Mouse (Mus musculus): ENCODE data around the gene Gm5617. TPM values are rescaled to one million over a fixed set of nuclear protein-coding genes. Genes with fewer than 3 reads are reported as not detected.
A peak's percentile ranks its signal among the peaks of the same experiment; 100 is the strongest.
"Not testable (repeated sequence)": the region's sequence is repeated elsewhere in the genome, so short reads cannot be mapped to it uniquely, and the experiment has no call there.

Gene Gm5617
- total RNA-seq, 2 experiments from 2014 or later: 13.8 to 24.5 TPM

DNA sequence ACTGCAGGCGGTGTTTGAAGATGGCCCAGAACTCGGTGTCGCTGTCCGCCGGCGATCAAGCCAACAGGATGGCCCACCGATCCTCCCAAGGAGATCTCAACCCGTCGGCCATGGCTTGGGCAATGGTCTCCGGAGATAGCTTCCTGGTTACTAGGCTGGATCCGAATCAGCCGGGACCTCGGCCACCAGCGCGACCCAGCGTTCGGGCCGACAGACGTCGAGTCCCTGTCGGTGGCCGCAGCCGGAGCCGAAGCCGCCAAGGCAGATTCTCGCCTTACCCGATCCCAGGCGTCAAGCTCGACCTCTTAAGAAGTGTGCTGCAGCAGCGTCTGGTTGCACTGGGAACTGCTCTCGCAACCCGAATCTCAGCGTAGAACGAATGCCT is 298 bp downstream of the Gm5617 start:
- DNase-seq (ENCODE audit: low spot score in 2 of 2): peak in 1 of 2 experiments; percentile 29

DNA sequence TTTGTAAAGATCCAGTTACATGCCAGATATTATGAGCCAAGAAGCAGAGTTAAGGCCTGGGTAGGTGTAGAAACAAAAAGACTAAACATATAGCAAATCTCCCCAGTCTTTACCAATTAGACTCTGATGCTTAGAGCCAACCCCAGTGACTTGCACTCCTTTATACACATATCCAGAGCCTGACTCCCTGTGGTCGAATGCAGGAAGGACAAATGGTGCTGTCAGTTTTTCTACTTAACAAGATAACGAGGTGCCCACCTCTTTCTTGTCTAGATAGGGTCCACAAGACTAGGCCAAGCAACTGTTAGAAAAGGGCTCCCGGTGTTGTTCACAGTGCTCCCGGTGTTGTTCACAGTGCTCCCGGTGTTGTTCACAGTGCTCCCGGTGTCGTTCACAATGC is 6.0 kb downstream of the Gm5617 start:
- no peak for DNase-seq (ENCODE audit: low spot score in 2 of 2)

DNA sequence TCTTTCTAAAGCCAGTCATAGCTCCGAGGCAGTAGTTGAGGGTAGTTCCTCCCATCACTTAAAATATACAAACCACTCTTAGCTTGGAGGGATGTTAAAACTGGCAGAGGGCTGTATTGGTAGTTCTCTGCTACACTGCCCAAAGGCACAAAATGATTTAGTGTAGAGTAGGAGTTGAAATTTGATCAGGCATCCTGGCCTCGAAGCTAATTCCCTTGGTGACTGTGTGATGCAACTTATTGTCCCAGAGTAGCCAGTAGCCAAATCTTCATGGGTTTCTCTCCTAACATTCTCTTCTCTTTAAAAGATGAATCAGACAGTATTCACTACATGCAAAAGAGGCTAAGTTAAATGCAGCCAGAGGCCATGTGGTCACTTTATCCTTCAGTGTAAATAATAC is 7.8 kb downstream of the Gm5617 start:
- DNase-seq (ENCODE audit: low spot score in 2 of 2): no peak

DNA sequence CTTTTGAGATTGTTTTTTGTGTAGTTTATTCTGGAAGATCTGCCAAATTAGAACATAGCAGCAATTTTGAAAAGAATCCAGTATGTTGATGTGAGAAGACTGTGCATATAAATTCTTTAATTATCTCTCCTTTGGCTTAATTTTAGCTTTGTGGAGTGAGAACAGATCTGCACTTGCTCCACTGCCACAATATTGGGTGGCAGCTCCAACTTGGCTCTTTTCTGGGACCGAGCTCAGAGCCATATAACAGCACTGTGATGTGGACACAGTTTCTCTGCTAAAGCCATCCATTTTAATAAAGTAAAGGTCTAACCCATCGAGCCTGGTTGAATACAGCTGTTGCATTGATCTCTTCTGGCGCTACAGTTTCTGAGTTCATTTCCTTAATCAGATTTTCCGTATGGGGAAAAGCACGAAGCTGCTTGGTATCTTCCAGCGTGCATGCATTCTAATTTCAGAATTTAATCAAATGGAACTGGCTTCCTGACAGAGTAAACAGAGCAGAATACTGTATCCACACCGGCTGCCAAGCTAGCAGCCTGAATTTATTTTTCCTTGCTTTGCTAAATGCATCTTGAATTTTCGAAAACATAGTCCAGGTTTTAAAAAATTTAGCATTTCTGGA is 9.6 kb downstream of the Gm5617 start:
- no peak for DNase-seq (ENCODE audit: low spot score in 2 of 2)

DNA sequence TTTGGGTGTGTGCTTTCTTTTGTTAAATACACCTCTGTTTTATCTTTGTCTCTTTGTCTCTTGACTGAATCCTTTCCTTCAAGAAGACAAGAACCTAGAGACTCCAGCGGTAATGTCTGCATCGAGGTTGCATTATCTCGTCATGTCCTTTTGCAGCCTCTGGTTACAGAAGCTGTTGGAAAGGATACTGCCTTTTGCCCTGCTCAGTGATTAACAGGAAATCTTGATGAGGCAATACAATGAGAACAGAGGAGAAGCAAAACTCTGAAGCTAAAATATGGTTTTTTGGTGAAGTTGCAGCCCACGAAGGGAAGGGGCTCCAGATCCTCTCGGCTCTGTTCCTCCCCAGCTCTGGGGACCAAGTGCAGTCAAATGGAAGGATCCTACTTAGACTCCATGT is 14.9 kb downstream of the Gm5617 start:
- DNase-seq (ENCODE audit: low spot score in 2 of 2): no peak

DNA sequence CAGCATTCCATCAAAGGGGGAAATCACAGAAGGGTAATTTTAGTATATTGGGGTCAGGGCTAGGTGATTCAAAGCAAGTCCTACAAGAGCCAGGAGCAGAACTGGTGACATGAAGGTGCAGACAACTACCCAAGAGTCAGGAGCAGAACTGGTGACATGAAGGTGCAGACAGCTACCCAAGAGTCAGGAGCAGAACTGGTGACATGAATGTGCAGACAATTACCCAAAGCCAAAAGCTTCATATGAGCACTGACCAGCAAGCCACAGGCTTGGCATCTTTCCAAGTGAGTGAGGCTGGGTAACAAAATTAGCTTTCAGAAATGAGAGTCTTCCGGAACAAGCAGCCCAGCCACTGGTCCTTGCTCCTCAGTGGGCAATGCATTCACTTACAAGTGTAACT is 20.1 kb downstream of the Gm5617 start:
- no peak for DNase-seq (ENCODE audit: low spot score in 2 of 2)

DNA sequence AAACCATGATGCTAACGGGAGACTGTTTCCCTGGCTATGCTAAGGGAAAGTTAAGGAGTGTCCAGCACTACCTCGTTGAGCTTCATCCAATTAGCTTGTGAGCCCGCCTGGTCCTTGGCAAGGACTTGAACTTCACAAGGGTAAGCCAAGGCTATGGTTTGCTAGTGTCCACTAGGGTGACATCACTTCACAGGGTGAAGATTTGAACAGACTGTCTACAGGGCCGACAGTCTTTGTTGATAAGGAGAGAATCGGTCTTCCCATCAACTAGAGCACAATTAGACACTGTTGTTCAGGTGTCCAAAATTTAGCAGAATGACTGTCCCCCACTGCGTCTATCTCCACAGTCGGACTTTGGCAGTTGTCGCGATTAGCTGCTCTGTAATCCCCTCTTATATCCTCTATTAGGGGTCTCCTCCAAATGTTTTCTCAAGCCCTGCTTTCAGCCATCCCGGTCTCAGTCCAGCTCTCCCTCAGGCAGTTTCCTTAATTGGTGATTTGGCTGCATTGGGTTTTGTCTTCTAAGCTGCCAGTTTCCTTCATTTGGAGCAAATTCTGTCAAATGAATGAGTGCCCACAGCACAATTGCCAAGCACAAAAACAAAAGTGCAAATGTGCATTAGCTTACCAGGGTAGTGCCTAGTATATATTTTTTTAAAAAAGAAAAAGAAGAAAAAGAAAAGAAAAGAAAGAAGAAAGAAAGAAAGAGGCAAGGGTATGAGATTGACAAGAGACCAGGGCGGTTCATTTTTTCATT is 21.6 kb downstream of the Gm5617 start:
- DNase-seq (ENCODE audit: low spot score in 2 of 2): no peak

DNA sequence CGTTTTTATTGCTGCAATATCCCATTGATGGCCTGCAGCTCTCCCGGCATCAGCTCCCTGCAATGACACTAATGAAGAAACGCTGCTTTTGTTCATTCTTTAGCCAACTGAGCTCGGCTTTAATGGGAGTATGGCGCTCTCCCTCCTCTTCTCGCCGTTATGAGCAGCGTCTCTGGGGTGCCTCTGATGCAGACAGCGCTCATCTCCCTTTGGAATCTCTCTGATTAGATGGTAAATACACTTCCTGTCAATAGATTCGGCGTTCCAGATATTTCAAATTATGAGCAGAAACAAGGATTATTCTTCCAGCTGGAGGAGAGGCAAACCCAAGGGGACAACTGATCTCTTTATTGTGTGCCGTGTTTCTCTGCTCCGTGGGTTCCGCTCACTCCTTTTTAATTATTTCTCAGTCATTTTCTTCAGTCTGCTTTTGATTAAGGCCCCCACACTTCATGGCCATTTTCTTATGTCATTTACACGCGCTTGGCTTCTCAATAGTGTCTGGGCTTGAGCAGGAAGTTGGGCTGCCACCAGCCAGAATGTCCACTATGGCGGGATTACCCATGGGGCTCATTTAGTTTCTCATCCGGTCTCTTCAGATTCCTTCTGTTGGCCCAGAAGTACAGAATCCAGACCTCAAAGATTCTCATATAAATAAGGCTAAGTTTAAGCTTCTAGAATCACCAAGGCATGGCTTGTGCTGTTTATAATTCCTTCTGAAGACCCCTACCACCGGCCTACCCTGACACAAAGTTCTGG is 22.3 kb downstream of the Gm5617 start:
- no peak for DNase-seq (ENCODE audit: low spot score in 2 of 2)

DNA sequence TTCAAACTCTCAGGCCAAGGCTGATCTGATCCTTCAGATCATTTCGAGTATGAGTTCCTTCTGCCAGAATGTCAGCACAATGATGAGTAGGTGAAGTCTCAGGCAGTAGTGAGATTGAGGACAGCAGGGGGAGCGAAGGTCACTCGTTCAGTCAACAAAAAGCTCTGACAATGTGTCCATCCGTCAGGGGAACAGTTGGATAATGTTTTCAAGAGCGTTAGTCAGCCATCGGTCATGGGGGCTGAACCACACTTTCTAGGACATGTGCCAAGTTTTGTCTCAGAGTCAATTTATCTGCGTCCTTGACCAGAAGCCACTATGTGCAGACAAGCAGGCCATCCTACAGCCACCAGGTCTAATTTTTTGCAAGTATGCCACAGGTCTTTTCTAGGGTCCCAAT is 25.2 kb downstream of the Gm5617 start:
- DNase-seq (ENCODE audit: low spot score in 2 of 2): not testable (repeated sequence)

DNA sequence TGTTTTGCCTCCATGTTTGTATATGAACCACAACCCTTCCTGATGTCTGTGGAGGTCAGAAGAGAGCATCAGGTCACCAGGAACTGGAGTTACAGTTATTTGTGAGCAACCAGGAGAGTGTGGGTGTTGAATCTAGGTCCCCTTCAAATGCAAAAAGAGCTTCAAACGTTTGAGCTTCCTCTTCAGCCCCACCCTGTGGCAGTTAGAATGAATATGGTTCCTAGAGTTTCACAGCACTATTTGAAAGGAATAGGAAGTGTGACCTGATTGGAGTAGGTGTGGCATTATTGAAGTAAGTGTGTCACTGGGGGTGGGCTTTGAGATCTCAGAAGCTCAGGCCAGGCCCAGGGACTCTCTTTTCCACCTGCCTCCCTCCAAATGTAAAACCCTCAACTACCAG is 30.3 kb downstream of the Gm5617 start:
- DNase-seq (ENCODE audit: low spot score in 2 of 2): no peak

DNA sequence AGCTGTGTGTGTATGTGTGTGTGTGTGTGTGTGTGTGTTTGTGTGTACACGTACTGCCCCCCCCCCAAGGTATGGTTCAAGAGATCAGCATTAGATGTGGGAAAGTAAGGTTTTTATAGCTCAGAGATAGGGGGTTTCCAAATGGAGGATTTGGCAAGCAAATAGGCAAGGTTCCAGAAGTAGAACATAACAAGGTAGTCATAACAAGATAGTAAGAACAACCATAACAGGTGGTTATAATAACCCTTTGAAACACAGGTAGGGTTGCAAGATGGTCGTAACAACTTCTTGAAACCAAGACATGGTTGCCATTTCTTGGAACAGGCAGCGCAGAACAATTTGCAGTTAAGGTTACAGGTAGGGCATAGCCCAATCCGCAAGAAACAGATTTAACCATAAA is 31.3 kb downstream of the Gm5617 start:
- DNase-seq (ENCODE audit: low spot score in 2 of 2): no peak

DNA sequence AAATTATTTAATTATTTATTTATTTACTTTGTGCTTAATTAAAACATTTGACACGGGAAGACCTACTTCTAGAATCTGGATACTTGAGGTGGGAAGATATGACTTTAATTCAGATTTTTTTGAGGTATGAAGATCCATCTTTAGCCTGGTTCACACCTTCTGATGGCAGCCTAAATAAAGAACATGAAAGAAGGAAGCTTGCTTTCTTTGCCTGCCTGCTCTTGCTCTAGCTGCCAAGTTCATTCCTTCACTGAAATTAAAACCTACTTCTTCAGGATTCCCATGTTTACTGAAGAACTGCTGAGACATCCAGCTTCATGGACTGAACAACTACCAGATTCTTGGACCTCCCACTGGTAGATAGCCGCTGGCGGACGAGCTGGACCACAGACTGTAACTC is 36.1 kb downstream of the Gm5617 start:
- DNase-seq (ENCODE audit: low spot score in 2 of 2): no peak

DNA sequence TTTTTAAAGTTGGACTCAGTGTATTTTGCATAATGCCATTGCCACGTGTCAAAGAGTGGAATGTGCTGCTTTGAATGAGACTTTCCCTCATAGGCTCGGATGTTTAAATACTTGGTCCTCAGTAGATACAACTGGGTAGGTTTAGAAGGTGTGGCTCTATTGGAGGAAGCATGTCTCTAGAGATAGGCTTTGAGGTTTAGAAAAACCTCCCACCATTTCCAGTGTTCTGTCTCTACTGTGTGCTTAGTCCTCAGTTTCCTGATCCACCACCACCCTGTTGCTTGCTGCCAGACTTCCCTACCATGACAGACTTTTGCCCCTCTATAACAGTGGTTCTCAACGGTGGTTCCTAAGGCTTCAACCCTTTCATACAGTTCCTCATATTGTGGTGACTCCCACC is 37.0 kb downstream of the Gm5617 start:
- no peak for DNase-seq (ENCODE audit: low spot score in 2 of 2)

DNA sequence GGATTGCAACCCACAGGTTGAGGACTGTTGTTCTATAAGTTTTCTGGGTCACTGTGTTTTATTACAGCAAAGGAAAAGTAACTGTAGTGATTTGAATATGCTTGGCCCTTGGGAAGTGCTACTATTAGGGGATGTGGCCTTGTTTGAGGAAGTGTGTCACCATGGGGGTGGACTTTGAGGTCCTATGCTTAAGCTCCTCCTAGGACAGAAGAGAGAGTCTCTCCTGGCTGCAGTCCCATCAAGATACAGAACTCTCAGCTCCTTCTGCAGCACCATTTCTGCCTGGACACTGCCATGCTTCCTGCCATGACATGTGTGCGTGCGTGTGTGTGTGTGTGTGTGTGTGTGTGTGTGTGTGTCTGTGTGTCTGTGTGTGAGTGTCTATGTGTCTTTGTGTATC is 37.5 kb downstream of the Gm5617 start:
- no peak for DNase-seq (ENCODE audit: low spot score in 2 of 2)

DNA sequence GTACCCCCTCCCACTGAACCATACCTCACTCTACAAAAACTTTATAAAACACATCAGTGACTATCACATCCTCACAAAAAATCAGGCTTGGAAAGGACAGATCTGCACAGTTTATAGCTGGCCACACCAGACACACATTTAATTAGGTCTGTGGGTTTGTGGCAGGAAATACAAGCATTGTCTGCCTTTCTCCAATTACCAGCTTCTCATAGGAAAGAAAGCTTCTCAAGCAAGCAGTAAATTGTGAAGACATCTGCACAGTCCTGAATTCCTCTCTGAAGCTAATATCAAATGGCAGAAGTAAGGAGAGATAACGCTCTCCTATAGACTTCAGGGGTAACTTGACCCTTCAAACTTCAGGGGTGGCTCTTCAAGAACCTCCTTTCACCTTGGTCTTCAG is 41.2 kb downstream of the Gm5617 start:
- DNase-seq (ENCODE audit: low spot score in 2 of 2): no peak

DNA sequence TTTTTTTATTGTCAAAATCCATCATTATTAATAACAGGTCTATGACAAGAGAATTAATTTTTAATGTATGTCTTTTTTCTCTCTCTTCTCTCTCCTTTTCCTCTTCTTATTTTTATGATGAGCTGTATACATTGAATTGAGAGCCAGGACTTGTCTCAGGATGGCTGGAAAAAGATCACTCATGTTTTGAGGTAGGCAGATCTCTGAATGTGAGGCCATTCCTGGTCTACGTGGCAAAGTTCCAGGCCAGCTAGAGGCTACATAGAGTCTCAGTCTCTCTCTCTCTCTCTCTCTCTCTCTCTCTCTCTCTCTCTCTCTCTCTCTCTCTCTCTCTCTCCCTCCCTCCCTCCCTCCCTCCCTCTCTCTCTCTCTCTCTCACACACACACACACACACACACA is 42.4 kb downstream of the Gm5617 start:
- DNase-seq (ENCODE audit: low spot score in 2 of 2): not testable (repeated sequence)

DNA sequence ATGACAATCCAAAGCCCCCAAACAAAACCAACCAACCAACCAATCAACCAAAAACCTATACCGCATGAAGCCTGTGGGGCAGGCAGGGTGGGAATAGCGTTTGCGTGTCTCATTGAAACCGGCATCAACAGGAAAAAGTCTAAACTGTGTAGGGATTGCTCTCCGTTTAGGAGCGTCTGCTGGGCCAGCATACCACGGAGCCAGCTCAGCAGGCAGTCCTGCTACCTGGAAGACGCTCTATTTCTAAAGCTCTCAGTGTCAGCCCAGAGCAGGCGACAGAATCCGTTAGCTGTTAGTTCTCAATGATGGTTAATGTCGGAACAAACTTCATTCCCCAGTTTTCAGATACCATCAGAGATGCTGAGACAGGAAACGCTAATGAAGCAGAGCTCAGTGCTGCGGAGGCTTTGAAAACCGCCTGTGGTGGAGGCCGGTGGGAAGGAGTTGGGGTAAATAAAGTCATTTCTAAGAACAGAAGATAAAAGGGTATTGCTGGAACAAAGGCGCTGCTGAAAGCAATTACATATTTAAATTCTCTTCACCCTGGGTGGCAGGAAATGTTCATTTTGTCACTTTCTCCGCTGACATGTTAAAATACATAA is 42.9 kb downstream of the Gm5617 start:
- DNase-seq (ENCODE audit: low spot score in 2 of 2): no peak

DNA sequence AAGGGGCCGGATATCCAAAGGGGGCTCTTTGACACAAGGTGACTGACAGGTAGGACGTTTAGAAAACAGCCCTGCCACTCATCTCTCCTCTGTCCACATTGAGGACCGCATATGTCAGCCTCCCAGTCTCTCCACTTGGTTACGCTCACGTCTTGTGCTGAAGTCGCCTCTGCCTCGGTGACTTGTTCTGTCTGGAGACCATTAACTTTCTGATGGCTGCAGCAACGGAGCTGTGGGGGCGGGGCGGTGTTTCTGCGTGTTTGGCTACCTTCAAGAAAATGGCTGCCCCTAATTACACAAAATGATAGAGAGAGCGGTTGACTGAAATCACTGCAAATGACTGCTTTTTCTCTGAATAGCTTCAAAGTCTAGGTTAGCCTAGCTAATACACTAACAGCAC is 43.4 kb downstream of the Gm5617 start:
- no peak for DNase-seq (ENCODE audit: low spot score in 2 of 2)
